Mouse (Mus musculus) ES-Bruce4 (cell line): ENCODE measurements around the gene Ror2.

Experiments used
- CTCF ChIP-seq: IDR thresholded peaks from one replicate; pipeline ENCODE4 v1.8.1; 2011; ENCODE audit warnings: low read depth, low read length
- POLR2A ChIP-seq: IDR thresholded peaks from one replicate; pipeline ENCODE4 v1.8.1; 2011; ENCODE audit warnings: low read length; ENCODE audit not compliant: insufficient read depth

GRCm38 (mm10) chr13:53159501-53159900 lies 126.4 kb downstream of the Ror2 start:
- TF ChIP-seq POLR2A (no peak), CTCF (no peak)
